Mouse (Mus musculus) testis, adult 2 months (tissue): ENCODE results near the gene Slc4a2.

Experiments used
- CTCF ChIP-seq: fragments of 200-500 bp; IDR thresholded peaks from 2 replicates; pipeline ENCODE4 v1.5.1; 2012; ENCODE audit warnings: low read depth, mild to moderate bottlenecking, inconsistent platforms, low read length, moderate library complexity; ENCODE audit not compliant: control insufficient read depth, insufficient read depth, insufficient replicate concordance
- POLR2A ChIP-seq: fragments of 200-500 bp; IDR thresholded peaks from 2 replicates; pipeline ENCODE4 v1.6.1; 2012; ENCODE audit warnings: low read depth, mild to moderate bottlenecking, inconsistent platforms, low read length, moderate library complexity; ENCODE audit not compliant: control insufficient read depth

GRCm38 (mm10) chr5:24380499-24380898, 43.1 kb upstream of the Slc4a2 start:
- TF ChIP-seq POLR2A, result no peak
- no peak for TF ChIP-seq CTCF
